Mouse (Mus musculus) megakaryocyte, embryonic 14.5 days (primary cell): Measurements from ENCODE around the gene Zfp106.

ENCODE experiments used
- FLI1 ChIP-seq: IDR thresholded peaks from 2 replicates; pipeline ENCODE4 v1.6.1; 2012; ENCODE audit warnings: low read length, inconsistent platforms, mixed read lengths
- GATA1 ChIP-seq: IDR thresholded peaks from 3 replicates; pipeline ENCODE4 v1.6.1; 2012; ENCODE audit warnings: mixed read lengths, low read length, inconsistent platforms, borderline replicate concordance

GRCm38 (mm10) chr2:120578286-120578685 is 14.6 kb upstream of the Zfp106 start:
- TF ChIP-seq GATA1 (no peak), FLI1 (no peak)
